Mouse (Mus musculus) bone marrow macrophage, adult 2 months (primary cell): ENCODE results near the gene Palm3.

ENCODE experiments used
- CTCF ChIP-seq: IDR thresholded peaks from 2 replicates; pipeline ENCODE4 v1.5.1; 2012; ENCODE audit warnings: low read depth, mild to moderate bottlenecking, low read length, moderate library complexity
- POLR2A ChIP-seq: IDR thresholded peaks from 2 replicates; pipeline ENCODE4 v1.6.1; 2012; ENCODE audit warnings: mild to moderate bottlenecking, low read depth, low read length, borderline replicate concordance

GRCm38 (mm10) chr8:84067047-84067573, 45.8 kb downstream of the Palm3 start:
- TF ChIP-seq CTCF (no peak), POLR2A (no peak)
